ENCODE assay signal across 7 mouse cellular contexts in genomic region chr7:45831128-45831525, GRCm38 (mm10). TPM values are rescaled to one million over a fixed set of nuclear protein-coding genes. Genes with fewer than 3 reads are reported as not detected.
DNase-seq lines count a peak whose midpoint lies in the region; ATAC-seq and TF ChIP-seq lines count a peak whose summit lies in the region.

No protein-coding gene starts in this region.

- H3K4me1 ChIP-seq in lung, embryonic 16.5 days (replicated peaks; ENCODE audit: control insufficient read depth, insufficient read depth, low read length), result peaks cover 23% of the 10 kb centered on the region
- peaks cover 14% of the 10 kb centered on the region for H3K4me1 ChIP-seq in forebrain, embryonic 11.5 days (replicated peaks; ENCODE audit: control insufficient read depth, insufficient read depth, low read length)
- 0 out of 2 replicates have a peak, but pooled peaks cover 5% of the 10 kb centered on the region for H3K4me1 ChIP-seq in limb, embryonic 14.5 days (ENCODE audit: control insufficient read depth, insufficient read depth, low read length)
- H3K4me1 ChIP-seq in stomach, embryonic 14.5 days (ENCODE audit: control insufficient read depth, insufficient read depth, low read length), result peaks cover 17% of the 10 kb centered on the region

- ATAC-seq in lung, embryonic 16.5 days (ENCODE audit: low read depth), result no peak
- ATAC-seq in forebrain, embryonic 11.5 days (replicated peaks; ENCODE audit: low FRiP score), result peak; percentile 12; the same call in 1 of the 2 replicates
- no peak for ATAC-seq in limb, embryonic 14.5 days (ENCODE audit: low FRiP score, low read depth)
- ATAC-seq in stomach, embryonic 14.5 days (ENCODE audit: insufficient number of reproducible peaks, insufficient read depth, low FRiP score, low read depth), result no peak

- no peak overlapping the region for H3K27ac ChIP-seq in lung, embryonic 16.5 days (ENCODE audit: low read length)
- H3K27ac ChIP-seq in forebrain, embryonic 11.5 days (ENCODE audit: low read depth, low read length), result no peak overlapping the region
- H3K27ac ChIP-seq in limb, embryonic 14.5 days (replicated peaks; ENCODE audit: low read depth, low read length), result no peak overlapping the region
- H3K27ac ChIP-seq in stomach, embryonic 14.5 days (ENCODE audit: low read length), result no peak overlapping the region

- peak overlapping the region; percentile 95 for H3K4me3 ChIP-seq in lung, embryonic 16.5 days (ENCODE audit: low read length)
- peak overlapping the region; percentile 79 for H3K4me3 ChIP-seq in forebrain, embryonic 11.5 days (ENCODE audit: low read depth, low read length)
- peak overlapping the region; percentile 57 for H3K4me3 ChIP-seq in limb, embryonic 14.5 days (replicated peaks; ENCODE audit: low read length)
- peak overlapping the region; percentile 93 for H3K4me3 ChIP-seq in stomach, embryonic 14.5 days (ENCODE audit: low read depth, low read length)

- H3K36me3 ChIP-seq in lung, embryonic 16.5 days (ENCODE audit: control insufficient read depth, insufficient read depth, low read length), result peaks cover 18% of the 10 kb centered on the region
- H3K36me3 ChIP-seq in forebrain, embryonic 11.5 days (ENCODE audit: control insufficient read depth, insufficient read depth, low read length), result peaks cover 14% of the 10 kb centered on the region
- H3K36me3 ChIP-seq in limb, embryonic 14.5 days (ENCODE audit: control insufficient read depth, insufficient read depth, low read length), result peaks cover 33% of the 10 kb centered on the region
- peaks cover 32% of the 10 kb centered on the region for H3K36me3 ChIP-seq in stomach, embryonic 14.5 days (ENCODE audit: control insufficient read depth, insufficient read depth, low read length)

- peak overlapping the region; percentile 79 for H3K4me2 ChIP-seq in lung, embryonic 16.5 days (ENCODE audit: low read depth, low read length)
- peak overlapping the region; percentile 87; the same call in 1 of the 2 replicates for H3K4me2 ChIP-seq in forebrain, embryonic 11.5 days (ENCODE audit: low read depth, low read length, severe bottlenecking)
- peak overlapping the region; percentile 67 for H3K4me2 ChIP-seq in limb, embryonic 14.5 days (replicated peaks; ENCODE audit: low read depth, low read length, severe bottlenecking)
- peak overlapping the region; percentile 91 for H3K4me2 ChIP-seq in stomach, embryonic 14.5 days (replicated peaks; ENCODE audit: low read depth, low read length)

- 18% methylated on average over 5 of the region's 5 CpGs for WGBS in lung, embryonic 16.5 days
- whole genome bisulfite sequencing in forebrain, embryonic 11.5 days, result 25% methylated on average over 5 of the region's 5 CpGs
- WGBS in limb, embryonic 14.5 days, result 20% methylated on average over 5 of the region's 5 CpGs
- 30% methylated on average over 5 of the region's 5 CpGs for WGBS in stomach, embryonic 14.5 days

- no peak for DNase-seq in lung, postnatal 10 days
- no peak for DNase-seq in forebrain, embryonic 11.5 days (ENCODE audit: low spot score)
- DNase-seq in limb, embryonic 14.5 days (ENCODE audit: low spot score), result no peak
- no peak for DNase-seq in frontal cortex, postnatal 36 days (ENCODE audit: low spot score in 2 of 2)
- DNase-seq in right cerebral cortex, adult 18-20 months, result no peak

- H3K9ac ChIP-seq in lung, embryonic 16.5 days (ENCODE audit: low read length), result peak overlapping the region; percentile 80
- H3K9ac ChIP-seq in forebrain, embryonic 11.5 days (ENCODE audit: low read length), result peak overlapping the region; percentile 68
- H3K9ac ChIP-seq in limb, embryonic 14.5 days (ENCODE audit: low read depth, low read length, severe bottlenecking), result no peak overlapping the region
- no peak overlapping the region for H3K9ac ChIP-seq in stomach, embryonic 14.5 days (replicated peaks; ENCODE audit: low read depth, low read length)

- no peaks in the 10 kb centered on the region for H3K9me3 ChIP-seq in lung, embryonic 16.5 days (ENCODE audit: control insufficient read depth, low read length)
- no peaks in the 10 kb centered on the region for H3K9me3 ChIP-seq in forebrain, embryonic 11.5 days (ENCODE audit: control insufficient read depth, low read length)
- no peaks in the 10 kb centered on the region for H3K9me3 ChIP-seq in limb, embryonic 14.5 days (ENCODE audit: control insufficient read depth, low read length)
- H3K9me3 ChIP-seq in stomach, embryonic 14.5 days (ENCODE audit: control insufficient read depth, low read depth, low read length), result no peaks in the 10 kb centered on the region

- H3K27me3 ChIP-seq in lung, embryonic 16.5 days (ENCODE audit: control insufficient read depth, insufficient read depth, low read depth, low read length), result peaks cover 44% of the 10 kb centered on the region
- H3K27me3 ChIP-seq in forebrain, embryonic 11.5 days (ENCODE audit: control insufficient read depth, insufficient read depth, low read length), result peaks cover 44% of the 10 kb centered on the region
- H3K27me3 ChIP-seq in limb, embryonic 14.5 days (ENCODE audit: control insufficient read depth, insufficient read depth, low read length), result peaks cover 46% of the 10 kb centered on the region
- peaks cover 28% of the 10 kb centered on the region for H3K27me3 ChIP-seq in stomach, embryonic 14.5 days (ENCODE audit: control insufficient read depth, insufficient read depth, low read length)

- TF ChIP-seq POLR2A in limb, embryonic 14.5 days (IDR thresholded peaks at IDR 0.05; ENCODE audit: borderline replicate concordance, extremely low read depth, insufficient read depth, insufficient read length), result no peak

RNA-seq across cellular contexts. Expression of gene Grwd1, which starts 0.4 kb away (rescaled TPM):
- polyA plus RNA-seq in lung, embryonic 16.5 days (2015; fragmentation: Nextera tagmentation; extraction: Ambion mirVana), result 50.0 and 51.4 TPM in 2 replicates
- 84.8 and 88.2 TPM in 2 replicates for polyA plus RNA-seq in forebrain, embryonic 11.5 days (2014; fragmentation: Nextera tagmentation; extraction: Ambion mirVana)
- 33.7 and 38.7 TPM in 2 replicates for polyA plus RNA-seq in limb, embryonic 14.5 days (2012; rRNA removed)
- 62.4 and 62.9 TPM in 2 replicates for polyA plus RNA-seq in limb, embryonic 14.5 days (2014; fragmentation: Nextera tagmentation; extraction: Ambion mirVana)
- polyA plus RNA-seq in stomach, embryonic 14.5 days (2014; fragmentation: Nextera tagmentation; extraction: Ambion mirVana), result 62.7 and 69.6 TPM in 2 replicates

RNA-seq across cellular contexts. Expression of gene Kcnj14, which starts 6.5 kb away (rescaled TPM):
- 0.68 and 1.3 TPM in 2 replicates for polyA plus RNA-seq in lung, embryonic 16.5 days (2015; fragmentation: Nextera tagmentation; extraction: Ambion mirVana)
- 0.37 and 0.45 TPM in 2 replicates for polyA plus RNA-seq in forebrain, embryonic 11.5 days (2014; fragmentation: Nextera tagmentation; extraction: Ambion mirVana)
- 1.7 and 3.5 TPM in 2 replicates for polyA plus RNA-seq in limb, embryonic 14.5 days (2012; rRNA removed)
- 1.1 and 1.4 TPM in 2 replicates for polyA plus RNA-seq in limb, embryonic 14.5 days (2014; fragmentation: Nextera tagmentation; extraction: Ambion mirVana)
- polyA plus RNA-seq in stomach, embryonic 14.5 days (2014; fragmentation: Nextera tagmentation; extraction: Ambion mirVana), result 1.3 and 1.4 TPM in 2 replicates

RNA-seq across cellular contexts. Expression of gene Cyth2, which starts 16.7 kb away (rescaled TPM):
- 108 and 112 TPM in 2 replicates for polyA plus RNA-seq in lung, embryonic 16.5 days (2015; fragmentation: Nextera tagmentation; extraction: Ambion mirVana)
- 194 and 207 TPM in 2 replicates for polyA plus RNA-seq in forebrain, embryonic 11.5 days (2014; fragmentation: Nextera tagmentation; extraction: Ambion mirVana)
- 100 and 105 TPM in 2 replicates for polyA plus RNA-seq in limb, embryonic 14.5 days (2012; rRNA removed)
- 91.7 and 113 TPM in 2 replicates for polyA plus RNA-seq in limb, embryonic 14.5 days (2014; fragmentation: Nextera tagmentation; extraction: Ambion mirVana)
- polyA plus RNA-seq in stomach, embryonic 14.5 days (2014; fragmentation: Nextera tagmentation; extraction: Ambion mirVana), result 89.3 and 92.6 TPM in 2 replicates

RNA-seq across cellular contexts. Expression of gene Kdelr1, which starts 41.4 kb away (rescaled TPM):
- 76.6 and 76.7 TPM in 2 replicates for polyA plus RNA-seq in lung, embryonic 16.5 days (2015; fragmentation: Nextera tagmentation; extraction: Ambion mirVana)
- polyA plus RNA-seq in forebrain, embryonic 11.5 days (2014; fragmentation: Nextera tagmentation; extraction: Ambion mirVana), result 68.3 and 69.4 TPM in 2 replicates
- 374 and 521 TPM in 2 replicates for polyA plus RNA-seq in limb, embryonic 14.5 days (2012; rRNA removed)
- 140 and 163 TPM in 2 replicates for polyA plus RNA-seq in limb, embryonic 14.5 days (2014; fragmentation: Nextera tagmentation; extraction: Ambion mirVana)
- polyA plus RNA-seq in stomach, embryonic 14.5 days (2014; fragmentation: Nextera tagmentation; extraction: Ambion mirVana), result 150 and 157 TPM in 2 replicates

RNA-seq across cellular contexts. Expression of gene Sult2b1, which starts 46.7 kb away (rescaled TPM):
- 6.6 and 7.9 TPM in 2 replicates for polyA plus RNA-seq in lung, embryonic 16.5 days (2015; fragmentation: Nextera tagmentation; extraction: Ambion mirVana)
- 1.4 and 1.6 TPM in 2 replicates for polyA plus RNA-seq in forebrain, embryonic 11.5 days (2014; fragmentation: Nextera tagmentation; extraction: Ambion mirVana)
- polyA plus RNA-seq in limb, embryonic 14.5 days (2012; rRNA removed), result 5.3 and 8.9 TPM in 2 replicates
- 19.0 and 31.7 TPM in 2 replicates for polyA plus RNA-seq in limb, embryonic 14.5 days (2014; fragmentation: Nextera tagmentation; extraction: Ambion mirVana)
- polyA plus RNA-seq in stomach, embryonic 14.5 days (2014; fragmentation: Nextera tagmentation; extraction: Ambion mirVana), result 2.8 and 3.6 TPM in 2 replicates

Comparison
In these comparisons a context has a peak if more than half of its experiments do, and no peak if none do; other contexts are left out.
1. H3K9ac ChIP-seq: peak in lung, embryonic 16.5 days (single experiment) and forebrain, embryonic 11.5 days (single experiment); none in limb, embryonic 14.5 days (single experiment) and stomach, embryonic 14.5 days (single experiment).
2. Peak in every context shown above with its lines, with median percentiles within 50 percentile points of each other: H3K4me2 ChIP-seq and H3K4me3 ChIP-seq.